Mouse (Mus musculus) heart, embryonic 16.5 days (tissue): ENCODE results near the gene Kcne3. TPM values are rescaled to one million over a fixed set of nuclear protein-coding genes. Genes with fewer than 3 reads are reported as not detected.
A peak's percentile ranks its signal among the peaks of the same experiment; 100 is the strongest.

Source experiments
- ATAC-seq: fragments of 200-750 bp; cut with Nextera tagmentation; replicated peaks from 2 replicates; pipeline ENCODE4 v1.8.0; 2017; ENCODE audit warnings: moderate number of reproducible peaks; ENCODE audit not compliant: insufficient read depth, low FRiP score; ENCODE audit errors: extremely low read depth
- H3K27ac ChIP-seq: fragments of 300-500 bp; sonication (generic); 2 replicates; pipeline ENCODE4 v1.5.1; 2014; ENCODE audit warnings: mild to moderate bottlenecking, low read length, control low read depth, moderate library complexity
- H3K27me3 ChIP-seq: fragments of 300-500 bp; sonication (generic); 2 replicates; pipeline ENCODE4 v1.6.1; 2014; ENCODE audit warnings: low read length, mixed read lengths; ENCODE audit not compliant: control insufficient read depth, insufficient read depth
- H3K36me3 ChIP-seq: fragments of 300-500 bp; sonication (generic); 2 replicates; pipeline ENCODE4 v1.6.1; 2014; ENCODE audit not compliant: control insufficient read depth, insufficient read depth
- H3K4me1 ChIP-seq: fragments of 300-500 bp; sonication (generic); 2 replicates; pipeline ENCODE4 v1.6.1; 2014; ENCODE audit warnings: low read length, mixed read lengths; ENCODE audit not compliant: control insufficient read depth, insufficient read depth
- H3K4me2 ChIP-seq: fragments of 300-500 bp; sonication (generic); 2 replicates; pipeline ENCODE4 v1.6.1; 2014; ENCODE audit warnings: low read depth, mild to moderate bottlenecking, control low read depth, low read length
- H3K4me3 ChIP-seq: fragments of 300-500 bp; sonication (generic); 2 replicates; pipeline ENCODE4 v1.5.1; 2014; ENCODE audit warnings: mild to moderate bottlenecking, control low read depth, low read length
- H3K9ac ChIP-seq: fragments of 300-500 bp; sonication (generic); 2 replicates; pipeline ENCODE4 v1.6.1; 2014; ENCODE audit warnings: low read length, control low read depth
- H3K9me3 ChIP-seq: fragments of 300-500 bp; sonication (generic); replicated peaks from 2 replicates; pipeline ENCODE4 v1.6.1; 2016; ENCODE audit warnings: low read length; ENCODE audit not compliant: control insufficient read depth
- WGBS: fragments of 180-500 bp; shearing (Covaris S2); extraction: QIAGEN DNeasy Blood & Tissue Kit; methylation state at CpG from one replicate; pipeline ENCODE4 v1.1.7; 2014; 5-methylcytosine and 5-hydroxymethylcytosine counted together
- polyA plus RNA-seq: library from polyadenylated mRNA; unstranded; fragments of >200 nt; fragmentation: Nextera tagmentation; extraction: Ambion mirVana; gene quantifications from 2 replicates; pipeline ENCODE4 v1.2.1, GENCODE M21; 2015

Gene Kcne3
- polyA plus RNA-seq, 1 experiment from 2014 or later = 9.5 TPM

- peaks cover 9% of the 10 kb centered on the region for H3K4me1 ChIP-seq
- H3K4me3 ChIP-seq = peak overlapping the region; percentile 57
- peak; percentile 80 for ATAC-seq
- H3K4me2 ChIP-seq = peak overlapping the region; percentile 85
- peak overlapping the region; percentile 53 for H3K9ac ChIP-seq
- no peak overlapping the region for H3K27ac ChIP-seq
- H3K9me3 ChIP-seq = no peaks in the 10 kb centered on the region
- no peaks in the 10 kb centered on the region for H3K36me3 ChIP-seq
- 6% methylated on average over 30 of the region's 30 CpGs for WGBS
- H3K27me3 ChIP-seq = peaks cover 21% of the 10 kb centered on the region
Observed at GRCm38 (mm10) chr7:100178016-100178890, 2.0 kb downstream of the Kcne3 start.

GRCm38 (mm10) chr7:100178891-100179233 is 2.6 kb downstream of the Kcne3 start:
- 2% methylated on average over 15 of the region's 15 CpGs for WGBS
- peak; percentile 10; the same call in 1 of the 2 replicates for ATAC-seq
- no peak overlapping the region for H3K27ac ChIP-seq
- peak overlapping the region; percentile 53 for H3K9ac ChIP-seq
- H3K4me3 ChIP-seq = peak overlapping the region; percentile 57
- peaks cover 9% of the 10 kb centered on the region for H3K4me1 ChIP-seq
- no peaks in the 10 kb centered on the region for H3K36me3 ChIP-seq
- no peaks in the 10 kb centered on the region for H3K9me3 ChIP-seq
- peak overlapping the region; percentile 85 for H3K4me2 ChIP-seq
- peaks cover 21% of the 10 kb centered on the region for H3K27me3 ChIP-seq

GRCm38 (mm10) chr7:100179394-100179793 is 3.1 kb downstream of the Kcne3 start:
- 56% methylated on average over 7 of the region's 7 CpGs for WGBS

GRCm38 (mm10) chr7:100179836-100180407 is 3.6 kb downstream of the Kcne3 start:
- 61% methylated on average over 7 of the region's 7 CpGs for WGBS
- Histone ChIP-seq H3K9me3 (no peaks in the 10 kb centered on the region), H3K4me1 (peaks cover 9% of the 10 kb centered on the region), H3K36me3 (no peaks in the 10 kb centered on the region), H3K4me3 (peak overlapping the region; percentile 57; the same call in 1 of the 2 replicates), H3K27me3 (peaks cover 21% of the 10 kb centered on the region), H3K4me2 (peak overlapping the region; percentile 85; the same call in 1 of the 2 replicates), H3K9ac (no peak overlapping the region), H3K27ac (no peak overlapping the region)
- ATAC-seq = no peak

More at GRCm38 (mm10) chr7:100179394-100179793, 3.1 kb downstream of the Kcne3 start:
- ATAC-seq = no peak
- H3K27ac ChIP-seq = no peak overlapping the region
- H3K4me3 ChIP-seq = peak overlapping the region; percentile 57
- no peak overlapping the region for H3K9ac ChIP-seq
- H3K27me3 ChIP-seq = peaks cover 21% of the 10 kb centered on the region
- no peaks in the 10 kb centered on the region for H3K36me3 ChIP-seq
- H3K9me3 ChIP-seq = no peaks in the 10 kb centered on the region
- peak overlapping the region; percentile 85 for H3K4me2 ChIP-seq
- peaks cover 9% of the 10 kb centered on the region for H3K4me1 ChIP-seq

- peaks cover 21% of the 10 kb centered on the region for H3K27me3 ChIP-seq
- H3K4me1 ChIP-seq = peaks cover 9% of the 10 kb centered on the region
- ATAC-seq = no peak
- H3K4me2 ChIP-seq = no peak overlapping the region
- H3K9ac ChIP-seq = no peak overlapping the region
- 80% methylated on average over 2 of the region's 2 CpGs for WGBS
- no peaks in the 10 kb centered on the region for H3K36me3 ChIP-seq
- H3K27ac ChIP-seq = no peak overlapping the region
- H3K4me3 ChIP-seq = no peak overlapping the region
- H3K9me3 ChIP-seq = no peaks in the 10 kb centered on the region
Observed at GRCm38 (mm10) chr7:100181176-100181575, 4.9 kb downstream of the Kcne3 start.

- Histone ChIP-seq H3K4me2 (no peak overlapping the region), H3K27ac (no peak overlapping the region), H3K27me3 (peaks cover 21% of the 10 kb centered on the region), H3K9ac (no peak overlapping the region), H3K9me3 (no peaks in the 10 kb centered on the region), H3K4me3 (no peak overlapping the region), H3K4me1 (peaks cover 9% of the 10 kb centered on the region), H3K36me3 (no peaks in the 10 kb centered on the region)
- ATAC-seq = no peak
- WGBS = 72% methylated on average over 3 of the region's 3 CpGs
Observed at GRCm38 (mm10) chr7:100181614-100182013, 5.3 kb downstream of the Kcne3 start.

- Histone ChIP-seq H3K27me3 (peaks cover 19% of the 10 kb centered on the region), H3K27ac (no peak overlapping the region), H3K4me1 (peaks cover 9% of the 10 kb centered on the region), H3K4me2 (no peak overlapping the region), H3K9me3 (no peaks in the 10 kb centered on the region), H3K36me3 (no peaks in the 10 kb centered on the region), H3K9ac (no peak overlapping the region), H3K4me3 (no peak overlapping the region)
- 62% methylated on average over 3 of the region's 3 CpGs for WGBS
- no peak for ATAC-seq
Observed at GRCm38 (mm10) chr7:100182388-100182787, 6.1 kb downstream of the Kcne3 start.

GRCm38 (mm10) chr7:100187601-100188000 is 11.3 kb downstream of the Kcne3 start:
- WGBS = 22% methylated on average over 7 of the region's 7 CpGs
- Histone ChIP-seq H3K4me3 (no peak overlapping the region), H3K4me1 (no peaks in the 10 kb centered on the region), H3K9me3 (no peaks in the 10 kb centered on the region), H3K27me3 (peaks cover 3% of the 10 kb centered on the region; the same call in 1 of the 2 replicates), H3K9ac (no peak overlapping the region), H3K27ac (no peak overlapping the region), H3K4me2 (no peak overlapping the region), H3K36me3 (no peaks in the 10 kb centered on the region)
- no peak; the same call in 1 of the 2 replicates for ATAC-seq

- no peak overlapping the region for H3K4me2 ChIP-seq
- H3K9ac ChIP-seq = no peak overlapping the region
- WGBS = 51% methylated on average over 4 of the region's 4 CpGs
- no peak overlapping the region for H3K4me3 ChIP-seq
- peaks cover 3% of the 10 kb centered on the region; the same call in 1 of the 2 replicates for H3K27me3 ChIP-seq
- no peak overlapping the region for H3K27ac ChIP-seq
- H3K4me1 ChIP-seq = no peaks in the 10 kb centered on the region
- ATAC-seq = no peak
- no peaks in the 10 kb centered on the region for H3K9me3 ChIP-seq
- H3K36me3 ChIP-seq = no peaks in the 10 kb centered on the region
Observed at GRCm38 (mm10) chr7:100190167-100190566, 13.9 kb downstream of the Kcne3 start.
